Mouse (Mus musculus): Measurements from ENCODE around the gene Plac8. TPM values are rescaled to one million over a fixed set of nuclear protein-coding genes. Genes with fewer than 3 reads are reported as not detected.

Gene Plac8
- total RNA-seq (2021) = 9.2 and 10.8 TPM in 2 replicates
- long read RNA-seq, experiment 1, transcript Plac8-201 (5 exons, 744 nt) = major isoform, 5 of 6 reads
- long read RNA-seq, experiment 1, partial matches to known transcripts = 0 of 6 reads
- long read RNA-seq, experiment 1, other reads (novel, unspliced or antisense) = 1 of 6 reads
- long read RNA-seq, experiment 2, partial matches to known transcripts = 1 of 3 reads
- long read RNA-seq, experiment 2, other reads (novel, unspliced or antisense) = 0 of 3 reads

DNA sequence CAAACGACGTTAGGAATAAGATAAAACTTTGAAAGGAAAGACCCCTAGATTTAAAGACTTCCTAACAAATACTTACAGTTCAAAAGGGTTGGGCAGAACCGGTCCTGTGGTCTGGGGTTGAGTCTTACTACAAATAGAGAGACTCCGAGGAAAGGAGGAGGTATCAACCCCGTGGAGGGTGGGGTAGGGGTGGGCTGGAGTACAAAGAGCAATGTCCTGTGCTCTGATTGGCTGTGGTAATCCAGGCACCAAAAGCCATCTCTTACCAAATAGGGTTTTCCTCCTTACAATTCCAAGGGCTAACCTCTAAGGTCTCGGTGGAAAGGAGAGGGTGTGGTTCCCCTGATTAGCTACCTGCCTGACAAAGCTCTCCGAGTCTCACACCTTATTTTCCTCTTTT lies at the start of gene Plac8:
TSS of gene Plac8 (minus strand) at position 177 of the 400 bp plus-strand sequence.
- no peak for DNase-seq

DNA sequence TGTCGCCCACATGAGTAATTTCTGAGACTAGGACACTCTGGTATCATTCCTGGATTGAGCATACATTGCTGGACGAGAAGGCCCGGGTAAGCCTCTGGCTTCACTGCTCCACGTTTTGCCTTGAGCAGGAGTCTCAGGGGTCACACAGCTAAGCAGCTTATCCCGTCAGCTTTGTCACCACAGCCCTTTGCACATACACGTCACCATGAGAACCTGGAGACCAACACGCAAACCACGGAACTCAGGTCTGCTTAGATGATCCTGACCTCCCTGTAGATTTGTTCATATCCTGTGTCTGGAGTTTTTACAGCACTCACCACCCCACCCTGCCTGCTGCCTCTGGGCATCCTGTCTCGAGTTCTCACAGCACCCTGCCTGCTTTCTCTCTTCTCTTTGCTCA lies 48.9 kb upstream of the Plac8 start:
- DNase-seq = no peak

DNA sequence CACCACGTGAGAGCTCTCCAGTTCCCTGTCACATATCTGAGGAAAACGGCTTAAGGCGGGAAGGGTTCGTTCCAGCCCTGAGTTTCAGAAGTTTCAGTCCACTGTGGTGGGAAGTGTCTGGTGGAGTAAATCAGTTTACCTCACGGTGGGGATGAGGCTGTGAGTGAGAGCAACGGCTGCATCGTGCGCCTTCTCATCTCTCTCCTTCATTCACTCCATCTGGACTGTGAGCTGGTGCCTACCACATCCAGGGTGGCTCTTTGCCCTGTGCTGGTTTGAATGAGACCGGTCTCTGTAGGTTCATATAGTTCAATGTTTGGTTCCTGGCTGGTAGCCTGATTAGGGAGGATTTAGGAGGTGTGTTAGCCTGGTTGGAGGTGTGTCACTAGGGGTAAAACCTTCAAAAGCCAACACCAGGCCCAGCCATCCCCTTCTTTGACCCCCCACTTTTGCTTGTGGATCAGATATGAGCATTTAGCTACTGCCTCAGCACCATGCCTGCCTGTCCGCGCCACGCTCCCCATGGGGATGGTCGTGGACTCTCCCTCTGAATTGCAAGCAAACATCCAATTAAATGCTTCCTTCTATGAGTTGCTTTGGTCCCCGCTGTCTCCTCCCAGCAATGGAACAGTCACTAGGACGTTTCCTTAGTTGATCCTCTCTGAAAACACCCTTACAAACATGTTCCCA lies 47.7 kb upstream of the Plac8 start:
- DNase-seq = no peak

GRCm38 (mm10) chr5:100613896-100614768 lies 42.1 kb upstream of the Plac8 start:
- no peak for DNase-seq

- no peak for DNase-seq
Observed at GRCm38 (mm10) chr5:100607868-100608267, 35.8 kb upstream of the Plac8 start.

- no peak for DNase-seq
Observed at GRCm38 (mm10) chr5:100607090-100607762, 35.2 kb upstream of the Plac8 start.

DNA sequence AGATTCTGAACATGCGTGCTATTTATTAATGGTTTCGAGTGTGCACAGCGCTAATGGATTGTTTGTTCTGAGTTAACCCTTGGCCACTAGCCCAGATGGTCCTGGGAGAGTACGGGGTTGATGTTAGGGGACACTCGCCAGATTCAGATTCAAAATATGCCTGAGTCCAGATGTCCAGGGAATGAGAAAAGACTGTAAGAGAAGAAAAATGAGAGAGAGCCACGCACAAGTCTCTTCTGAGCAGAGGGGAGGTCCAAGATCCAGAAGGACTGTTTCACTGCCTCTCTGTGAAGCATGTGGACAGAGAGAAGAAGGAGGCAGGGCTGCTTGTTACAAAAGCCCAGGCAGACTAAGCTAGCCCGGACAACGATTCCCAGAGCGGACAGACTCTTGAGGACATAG lies 33.8 kb upstream of the Plac8 start:
- peak; percentile 64 for DNase-seq

DNA sequence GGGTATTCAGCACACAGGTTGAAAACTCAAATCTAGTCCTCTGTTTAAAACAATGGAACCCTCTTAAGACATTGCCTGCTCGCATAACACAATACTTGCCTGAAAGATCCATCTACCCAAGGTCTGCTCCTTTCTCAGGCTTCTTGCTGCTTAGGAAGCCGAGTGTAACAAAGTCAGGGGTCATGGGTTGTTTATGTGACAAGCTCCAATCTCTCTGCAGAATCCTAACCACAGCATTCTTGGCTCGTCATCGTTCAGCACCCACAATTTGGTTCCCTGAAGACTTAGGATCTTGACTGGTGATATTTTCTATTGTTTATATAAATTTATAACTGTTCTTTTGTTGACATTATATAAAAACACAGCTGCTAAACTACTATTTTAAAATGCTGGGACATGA lies 32.0 kb upstream of the Plac8 start:
- no peak for DNase-seq

DNA sequence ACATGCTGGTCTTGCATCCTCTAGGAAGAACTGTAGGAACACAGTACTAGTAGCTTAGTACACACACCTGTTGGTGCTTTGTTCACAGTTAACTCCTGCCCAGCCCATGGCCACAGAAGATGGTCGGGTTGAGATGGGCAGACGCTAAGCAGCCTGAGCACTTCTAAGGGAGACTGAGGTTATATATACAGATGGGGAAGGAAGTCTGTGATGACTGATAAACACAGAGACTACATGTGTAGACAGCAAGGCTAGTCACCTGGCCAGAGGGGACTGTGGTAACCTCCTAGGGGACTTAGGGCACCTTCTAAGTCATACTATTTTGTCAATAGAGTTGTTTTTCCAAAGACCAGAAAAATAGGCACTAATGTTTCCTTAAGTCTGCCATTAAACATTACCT lies 29.8 kb upstream of the Plac8 start:
- no peak for DNase-seq

GRCm38 (mm10) chr5:100598961-100599463 lies 27.0 kb upstream of the Plac8 start:
- no peak for DNase-seq

- DNase-seq = no peak
Observed at GRCm38 (mm10) chr5:100597886-100598485, 25.9 kb upstream of the Plac8 start.

GRCm38 (mm10) chr5:100595999-100596398 lies 24.0 kb upstream of the Plac8 start:
- no peak for DNase-seq

DNA sequence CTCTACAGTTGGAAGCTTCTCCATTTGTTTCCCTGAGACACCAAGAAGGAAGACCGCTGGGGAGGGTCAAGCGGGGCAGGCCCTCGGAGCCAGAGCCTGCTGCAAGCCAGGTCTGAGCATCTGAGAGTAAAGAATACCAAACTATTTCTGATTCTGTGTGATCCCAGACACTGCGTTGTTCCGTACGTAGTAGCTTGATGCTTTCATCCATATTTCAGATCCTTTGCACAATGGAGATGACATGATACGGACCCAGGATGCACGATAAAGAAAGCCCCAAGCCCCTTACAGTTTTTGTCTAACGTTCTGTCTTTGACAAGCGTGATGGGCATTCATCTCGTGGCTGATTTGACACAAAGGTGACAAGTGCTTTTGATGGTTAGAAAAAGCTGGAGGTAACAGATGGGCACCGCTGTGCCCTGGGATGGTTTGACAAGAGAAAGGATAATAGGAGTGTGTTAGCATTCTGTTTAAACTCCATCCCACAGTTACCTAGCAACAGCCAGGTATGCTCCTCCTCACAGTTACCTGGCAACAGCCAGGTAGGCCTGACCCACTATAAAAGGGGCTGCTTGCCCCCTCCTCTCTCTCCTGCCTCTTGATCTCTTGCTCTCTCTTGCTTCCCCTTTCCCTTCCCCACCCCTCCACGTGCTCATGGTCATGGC lies 22.9 kb upstream of the Plac8 start:
- DNase-seq = no peak

GRCm38 (mm10) chr5:100590505-100590904 lies 18.5 kb upstream of the Plac8 start:
- no peak for DNase-seq

DNA sequence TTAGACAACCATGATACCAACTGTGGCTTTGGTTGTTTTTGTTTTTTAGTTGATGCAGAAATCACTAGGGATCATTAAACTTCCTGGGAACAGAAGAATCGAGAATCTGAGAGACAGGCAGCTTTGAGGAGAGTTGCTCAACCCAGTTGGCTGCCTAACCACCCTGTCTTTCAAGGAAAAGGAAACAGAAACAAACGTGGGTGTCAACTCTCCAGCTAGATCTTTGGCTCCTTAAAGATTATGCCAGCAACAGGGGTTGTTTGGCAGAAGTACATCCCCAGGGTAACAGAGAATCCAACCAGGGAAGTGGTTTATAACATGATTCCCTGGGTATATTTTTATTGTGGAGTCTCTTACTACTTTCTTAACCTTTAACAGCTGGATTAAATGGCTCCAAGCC lies 15.6 kb upstream of the Plac8 start:
- DNase-seq = no peak

- DNase-seq = no peak
Observed at GRCm38 (mm10) chr5:100587136-100587535, 15.1 kb upstream of the Plac8 start.

DNA sequence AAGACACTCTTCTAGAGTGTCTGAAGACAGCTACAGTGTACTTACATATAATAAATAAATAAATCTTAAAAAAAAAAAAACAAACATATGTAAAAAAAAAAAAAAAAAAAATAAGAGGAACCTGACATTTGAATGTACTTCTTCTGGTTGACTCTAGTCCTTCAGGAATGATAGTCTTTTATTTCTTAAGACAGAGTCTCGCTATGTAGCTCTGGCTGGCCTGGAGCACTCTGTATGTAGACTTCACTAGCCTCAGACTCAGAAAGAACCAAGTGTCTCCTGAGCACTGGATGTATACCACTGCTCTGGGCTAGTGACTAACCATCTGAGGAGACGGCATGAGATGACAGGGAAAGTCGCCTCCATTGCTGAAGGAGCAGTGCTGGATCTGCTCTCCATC lies 13.6 kb upstream of the Plac8 start:
- no peak for DNase-seq

DNA sequence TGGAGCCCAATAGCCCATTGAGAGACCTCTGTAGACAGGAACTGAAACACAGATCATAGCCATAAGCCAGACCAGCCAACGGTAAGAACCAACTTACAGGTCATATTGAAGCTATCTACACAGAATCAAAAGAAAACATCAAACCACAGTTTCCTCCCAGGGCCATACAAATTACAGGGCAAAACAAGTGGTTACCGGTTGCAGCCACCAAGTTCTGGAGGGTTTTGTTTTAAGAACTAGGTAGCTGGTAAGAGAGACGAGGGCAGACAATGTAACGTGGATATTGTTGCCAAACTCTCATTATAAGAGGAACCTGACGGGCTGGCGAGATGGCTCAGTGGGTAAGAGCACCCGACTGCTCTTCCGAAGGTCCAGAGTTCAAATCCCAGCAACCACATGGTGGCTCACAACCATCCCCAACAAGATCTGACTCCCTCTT lies 13.2 kb upstream of the Plac8 start:
- no peak for DNase-seq

DNA sequence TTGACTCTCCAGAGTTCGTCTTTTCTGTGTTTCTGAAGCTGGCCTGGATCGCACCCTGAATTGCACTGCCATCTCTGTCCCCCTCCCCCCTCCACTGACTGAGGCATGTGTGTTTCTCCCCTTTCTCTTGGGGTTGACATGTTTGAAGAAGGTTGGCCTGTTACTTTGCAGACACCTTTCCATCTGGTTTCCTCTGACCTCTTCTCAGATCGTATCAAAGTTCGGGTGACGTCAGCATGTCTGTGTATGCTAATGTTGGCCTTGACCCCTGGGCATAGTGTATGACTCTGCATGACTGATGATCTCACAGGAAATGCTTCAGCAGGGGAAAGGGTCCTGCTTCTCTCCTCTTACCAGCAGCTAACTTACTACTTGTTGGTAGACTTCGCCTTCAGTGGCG lies 11.0 kb upstream of the Plac8 start:
- no peak for DNase-seq

GRCm38 (mm10) chr5:100582435-100582826 lies 10.4 kb upstream of the Plac8 start:
- no peak for DNase-seq

All from adrenal gland, postnatal 14 days (tissue).